Mouse (Mus musculus): ENCODE measurements at regions not wholly inside any gene's neighbourhood (a gene's known extent, or its start where the extent isn't known, plus 50 kb on each side); places are given as distances from the start of the nearest gene placed in this dataset.
A peak's percentile ranks its signal among the peaks of the same experiment; 100 is the strongest.

DNA sequence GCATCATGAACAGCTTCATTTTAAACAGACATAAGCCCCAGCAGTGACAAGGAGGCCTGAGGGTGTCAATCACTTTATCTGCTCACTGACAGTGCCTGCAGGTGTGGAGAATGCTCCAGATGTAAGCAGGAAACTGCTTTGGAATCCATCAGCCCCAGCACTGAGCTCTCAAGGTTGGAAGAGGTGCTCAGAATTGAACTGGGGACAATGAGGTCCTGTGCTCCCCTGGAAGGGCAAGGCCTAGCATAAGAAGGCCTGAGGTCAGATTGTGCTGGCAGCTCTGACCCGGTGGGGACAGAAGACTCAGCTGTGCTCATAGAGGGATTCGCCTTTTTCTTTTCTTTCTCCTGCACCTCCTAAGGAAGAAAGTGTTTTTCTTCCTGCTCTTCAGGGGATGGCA is 82.2 kb upstream of the Lgalsl start:
- WGBS = 76% methylated on average over 2 of the region's 2 CpGs
- H3K36me3 ChIP-seq = no peaks in the 10 kb centered on the region
- H3K4me1 ChIP-seq (replicated peaks) = peaks cover 21% of the 10 kb centered on the region
- H3K27me3 ChIP-seq (ENCODE audit: insufficient read depth, poor library complexity, severe bottlenecking) = no peaks in the 10 kb centered on the region
- DNase-seq (ENCODE audit: low spot score) = no peak
- H3K4me3 ChIP-seq = no peak overlapping the region
- H3K9me3 ChIP-seq = no peaks in the 10 kb centered on the region
- H3K27ac ChIP-seq = peak overlapping the region; percentile 40; the same call in 1 of the 2 replicates

DNA sequence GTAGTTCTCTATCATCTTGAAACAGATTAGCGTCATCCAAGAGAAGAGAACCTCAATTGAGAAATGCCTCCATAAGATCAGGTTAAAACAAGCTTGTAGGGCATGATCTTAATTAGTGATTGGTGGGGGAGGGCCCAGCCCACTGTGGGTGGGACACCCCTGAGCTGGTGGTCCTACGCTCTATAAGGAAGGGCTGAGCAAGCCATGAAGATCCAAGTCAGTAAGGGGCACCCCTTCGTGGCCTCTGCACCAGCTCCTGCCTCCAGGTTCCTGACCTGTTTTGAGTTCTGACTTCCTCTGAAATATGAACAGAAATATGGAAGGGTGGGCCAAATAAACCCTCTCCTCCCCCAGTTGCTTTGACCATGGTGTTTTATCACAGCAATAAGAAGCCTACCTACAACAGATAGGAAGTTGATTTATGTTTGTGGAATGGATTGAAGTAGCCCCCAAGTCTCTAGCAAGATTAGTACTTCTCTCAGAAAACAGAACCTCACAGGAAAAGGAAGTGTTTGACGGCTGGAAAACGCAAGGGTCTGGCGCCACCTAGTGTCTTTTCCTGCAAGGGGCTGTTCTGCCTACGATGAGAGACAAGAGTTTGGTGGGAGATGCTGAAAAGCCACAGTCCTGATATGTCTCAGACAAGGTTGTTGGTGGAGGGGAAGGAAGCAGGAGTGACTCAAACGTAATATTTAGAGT is 82.9 kb upstream of the Lgalsl start:
- H3K36me3 ChIP-seq = no peaks in the 10 kb centered on the region
- 26% methylated on average over 8 of the region's 8 CpGs for WGBS
- peaks cover 21% of the 10 kb centered on the region for H3K4me1 ChIP-seq (replicated peaks)
- DNase-seq (ENCODE audit: low spot score) = peak; percentile 85
- peak overlapping the region; percentile 76 for H3K27ac ChIP-seq
- H3K9me3 ChIP-seq = no peaks in the 10 kb centered on the region
- H3K27me3 ChIP-seq (ENCODE audit: insufficient read depth, poor library complexity, severe bottlenecking) = no peaks in the 10 kb centered on the region
- no peak overlapping the region for H3K4me3 ChIP-seq

- Histone ChIP-seq H3K27me3 (ENCODE audit: insufficient read depth, poor library complexity, severe bottlenecking) (no peaks in the 10 kb centered on the region), H3K4me1 (replicated peaks) (peaks cover 21% of the 10 kb centered on the region), H3K4me3 (no peak overlapping the region), H3K27ac (peak overlapping the region; percentile 69), H3K9me3 (no peaks in the 10 kb centered on the region), H3K36me3 (no peaks in the 10 kb centered on the region)
- DNase-seq (ENCODE audit: low spot score) = no peak
- 81% methylated on average over 12 of the region's 12 CpGs for WGBS
Observed at GRCm38 (mm10) chr11:20914297-20914997, 83.6 kb upstream of the Lgalsl start.

DNA sequence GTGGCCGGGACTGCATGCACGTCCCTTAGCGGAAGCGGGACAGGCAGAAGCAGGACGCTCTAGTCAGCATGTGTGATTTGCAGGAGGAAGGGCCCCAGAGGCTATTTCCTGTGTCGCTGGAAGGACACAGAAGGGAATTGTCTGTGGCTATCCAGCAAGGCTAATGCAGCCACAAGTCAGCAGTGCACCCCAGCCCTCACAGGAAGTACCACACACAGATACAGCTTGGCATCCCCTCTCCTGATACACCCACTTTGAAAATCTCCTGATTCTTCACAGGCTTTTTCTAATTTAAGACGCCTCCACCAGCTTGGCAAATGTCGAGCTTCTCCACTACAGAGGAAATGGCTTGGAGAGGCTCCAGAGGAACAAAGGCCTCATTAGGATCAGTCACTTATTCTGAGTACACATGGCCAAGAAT is 84.3 kb upstream of the Lgalsl start:
- Histone ChIP-seq H3K4me3 (no peak overlapping the region), H3K27ac (peak overlapping the region; percentile 69), H3K27me3 (ENCODE audit: insufficient read depth, poor library complexity, severe bottlenecking) (no peaks in the 10 kb centered on the region), H3K4me1 (replicated peaks) (peaks cover 21% of the 10 kb centered on the region), H3K9me3 (no peaks in the 10 kb centered on the region), H3K36me3 (no peaks in the 10 kb centered on the region)
- peak; percentile 36 for DNase-seq (ENCODE audit: low spot score)
- WGBS = 46% methylated on average over 8 of the region's 8 CpGs

DNA sequence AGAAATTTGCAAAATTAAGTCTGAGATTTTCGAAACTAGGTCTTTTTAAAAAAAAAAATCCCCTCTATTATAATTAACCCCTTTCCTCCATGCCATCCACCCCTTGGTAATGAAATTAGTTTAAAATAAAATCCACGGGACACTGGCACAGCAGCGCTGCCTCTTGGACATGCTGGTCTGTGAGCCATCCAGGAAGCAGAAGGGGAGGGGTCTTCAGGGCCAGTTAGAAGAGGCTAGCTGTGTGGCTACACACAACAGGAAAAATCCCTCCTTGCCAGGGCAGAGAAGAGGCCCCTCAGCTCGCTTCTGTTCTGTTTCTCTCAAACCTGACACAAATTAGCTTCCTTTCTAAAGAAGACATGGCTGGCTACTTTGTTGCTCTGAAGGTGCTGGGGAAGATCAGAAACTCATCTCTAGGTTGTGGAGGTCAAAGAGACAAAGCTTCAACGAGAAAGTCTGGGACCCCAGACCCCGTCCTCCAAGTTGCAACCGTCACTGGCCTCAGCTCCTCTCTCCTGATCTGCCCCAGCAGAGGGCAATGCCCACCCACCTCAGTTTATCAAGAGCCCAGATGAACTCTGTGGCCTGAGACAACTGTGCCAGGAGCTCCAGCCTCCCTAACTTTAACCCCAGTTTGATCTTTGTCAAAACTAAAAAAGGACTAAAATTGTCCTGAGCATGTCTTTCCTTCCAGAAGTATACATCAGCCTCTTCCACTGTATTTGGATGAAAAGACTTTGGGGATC is 85.0 kb upstream of the Lgalsl start:
- Histone ChIP-seq H3K4me1 (replicated peaks) (peaks cover 21% of the 10 kb centered on the region), H3K4me3 (no peak overlapping the region), H3K36me3 (no peaks in the 10 kb centered on the region), H3K9me3 (no peaks in the 10 kb centered on the region), H3K27ac (peak overlapping the region; percentile 69), H3K27me3 (ENCODE audit: insufficient read depth, poor library complexity, severe bottlenecking) (no peaks in the 10 kb centered on the region)
- DNase-seq (ENCODE audit: low spot score) = peak; percentile 29
- WGBS = 49% methylated on average over 7 of the region's 7 CpGs

DNA sequence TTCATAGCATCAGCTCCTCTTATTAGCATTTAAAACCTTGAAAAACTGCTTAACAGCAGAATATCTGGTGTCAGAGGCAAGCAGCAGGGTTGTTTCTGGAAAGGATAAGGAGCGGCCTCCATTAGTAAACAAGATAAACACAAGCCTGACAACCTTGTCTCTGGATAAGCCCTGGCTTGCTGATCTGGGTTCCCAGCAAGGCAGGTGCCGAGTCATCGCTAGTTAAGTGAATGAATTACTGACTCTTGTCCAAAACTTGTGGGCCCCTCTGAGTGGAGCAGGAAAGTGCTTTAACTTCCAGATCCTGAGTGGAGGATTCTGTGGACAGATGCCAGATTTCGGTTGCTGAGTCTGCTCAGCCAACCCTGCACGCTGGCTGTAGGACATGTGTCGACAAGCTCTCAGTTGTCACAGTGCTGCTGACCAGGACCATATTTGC is 85.6 kb upstream of the Lgalsl start:
- peak overlapping the region; percentile 69; the same call in 1 of the 2 replicates for H3K27ac ChIP-seq
- 82% methylated on average over 6 of the region's 6 CpGs for WGBS
- no peak for DNase-seq (ENCODE audit: low spot score)

DNA sequence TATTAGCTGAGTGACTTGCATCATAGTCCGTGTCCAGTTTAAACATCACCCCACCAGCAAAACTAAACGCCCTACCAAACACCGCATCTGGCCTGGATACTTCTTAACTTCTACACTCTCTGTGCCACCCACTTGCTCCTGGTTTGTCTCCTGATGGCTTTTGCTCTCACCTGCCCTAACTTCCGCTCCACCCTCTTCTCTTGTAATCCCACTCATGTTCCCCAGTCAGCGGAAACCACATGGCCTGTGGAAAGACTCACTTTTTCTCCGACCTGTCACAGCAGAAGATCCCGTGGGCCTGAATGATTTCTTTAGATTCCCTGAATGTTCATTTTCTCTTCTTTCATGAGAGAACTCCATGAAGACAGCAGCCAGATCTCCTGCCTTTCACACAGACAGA is 86.1 kb upstream of the Lgalsl start:
- no peak for DNase-seq (ENCODE audit: low spot score)
- Histone ChIP-seq H3K9me3 (no peaks in the 10 kb centered on the region), H3K4me3 (no peak overlapping the region), H3K4me1 (replicated peaks) (peaks cover 29% of the 10 kb centered on the region), H3K36me3 (no peaks in the 10 kb centered on the region), H3K27me3 (ENCODE audit: insufficient read depth, poor library complexity, severe bottlenecking) (no peaks in the 10 kb centered on the region), H3K27ac (peak overlapping the region; percentile 50; the same call in 1 of the 2 replicates)
- 91% methylated on average over 7 of the region's 7 CpGs for WGBS

More for the DNA sequence above, 85.6 kb upstream of the Lgalsl start:
- Histone ChIP-seq H3K4me1 (replicated peaks) (peaks cover 24% of the 10 kb centered on the region), H3K27me3 (ENCODE audit: insufficient read depth, poor library complexity, severe bottlenecking) (no peaks in the 10 kb centered on the region), H3K36me3 (no peaks in the 10 kb centered on the region), H3K4me3 (no peak overlapping the region), H3K9me3 (no peaks in the 10 kb centered on the region)

DNA sequence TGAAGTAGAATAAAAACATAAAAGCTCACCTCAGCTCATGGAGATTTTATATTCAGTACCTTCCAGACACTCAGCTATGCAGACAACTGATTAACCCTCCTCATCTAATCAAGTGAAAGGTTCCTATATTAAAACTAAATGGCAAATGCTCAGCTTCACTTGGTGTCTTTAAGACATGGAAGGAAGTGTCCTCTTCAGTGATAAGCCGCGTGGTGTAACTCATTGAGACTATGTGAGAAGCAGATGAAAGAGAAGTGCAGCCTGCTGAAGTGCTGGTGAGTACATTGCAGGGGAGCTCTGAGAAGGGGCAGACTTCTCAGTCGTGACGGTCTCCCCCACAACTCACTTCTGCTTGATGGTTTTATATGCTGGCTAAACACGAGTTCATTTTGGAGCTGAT is 86.6 kb upstream of the Lgalsl start:
- Histone ChIP-seq H3K9me3 (no peaks in the 10 kb centered on the region), H3K36me3 (no peaks in the 10 kb centered on the region), H3K27me3 (ENCODE audit: insufficient read depth, poor library complexity, severe bottlenecking) (no peaks in the 10 kb centered on the region), H3K4me1 (replicated peaks) (peaks cover 34% of the 10 kb centered on the region), H3K4me3 (no peak overlapping the region), H3K27ac (no peak overlapping the region)
- no peak for DNase-seq (ENCODE audit: low spot score)
- WGBS = 78% methylated on average over 5 of the region's 5 CpGs

GRCm38 (mm10) chr11:20923115-20923514 is 92.3 kb upstream of the Lgalsl start:
- peaks cover 33% of the 10 kb centered on the region for H3K4me1 ChIP-seq (replicated peaks)
- no peaks in the 10 kb centered on the region for H3K9me3 ChIP-seq
- DNase-seq (ENCODE audit: low spot score) = peak; percentile 55
- no peaks in the 10 kb centered on the region for H3K27me3 ChIP-seq (ENCODE audit: insufficient read depth, poor library complexity, severe bottlenecking)
- H3K4me3 ChIP-seq = no peak overlapping the region
- H3K27ac ChIP-seq = peak overlapping the region; percentile 43
- no peaks in the 10 kb centered on the region for H3K36me3 ChIP-seq
- WGBS = 29% methylated on average over 6 of the region's 6 CpGs

GRCm38 (mm10) chr11:20929426-20929825 is 98.6 kb upstream of the Lgalsl start:
- WGBS = 85% methylated on average over 1 of the region's 1 CpGs
- H3K36me3 ChIP-seq = no peaks in the 10 kb centered on the region
- H3K4me1 ChIP-seq (replicated peaks) = peaks cover 12% of the 10 kb centered on the region

DNA sequence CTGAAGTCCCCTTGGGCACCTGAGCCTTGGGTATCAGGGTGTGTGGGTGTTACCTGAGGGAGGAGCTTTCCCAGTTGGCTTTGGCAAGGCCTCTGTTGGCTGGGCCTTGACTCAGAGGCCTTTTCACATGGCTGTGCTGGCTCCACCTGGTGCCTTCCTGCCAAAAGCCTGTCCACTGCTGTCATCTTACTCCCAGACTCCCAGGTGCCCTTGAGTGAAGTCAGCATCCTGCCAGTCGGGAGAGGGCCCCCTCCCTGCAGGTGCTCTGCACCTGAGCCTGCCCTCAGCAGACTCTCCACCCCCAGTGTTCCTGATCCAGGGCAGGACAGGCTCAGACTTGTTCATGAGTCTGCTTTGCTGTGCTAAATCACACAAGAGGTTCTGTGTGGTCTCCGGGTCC is 99.2 kb upstream of the Lgalsl start:
- 58% methylated on average over 2 of the region's 2 CpGs for WGBS
- no peak for DNase-seq (ENCODE audit: low spot score)
- Histone ChIP-seq H3K27me3 (ENCODE audit: insufficient read depth, poor library complexity, severe bottlenecking) (no peaks in the 10 kb centered on the region), H3K4me1 (replicated peaks) (peaks cover 18% of the 10 kb centered on the region), H3K9me3 (no peaks in the 10 kb centered on the region), H3K36me3 (no peaks in the 10 kb centered on the region), H3K4me3 (no peak overlapping the region), H3K27ac (no peak overlapping the region)

More at GRCm38 (mm10) chr11:20929426-20929825, 98.6 kb upstream of the Lgalsl start:
- Histone ChIP-seq H3K9me3 (no peaks in the 10 kb centered on the region), H3K27me3 (ENCODE audit: insufficient read depth, poor library complexity, severe bottlenecking) (no peaks in the 10 kb centered on the region), H3K4me3 (no peak overlapping the region), H3K27ac (no peak overlapping the region)
- DNase-seq (ENCODE audit: low spot score) = no peak

GRCm38 (mm10) chr11:20930573-20930972 is 99.7 kb upstream of the Lgalsl start:
- Histone ChIP-seq H3K27ac (no peak overlapping the region), H3K4me3 (no peak overlapping the region), H3K36me3 (no peaks in the 10 kb centered on the region), H3K27me3 (ENCODE audit: insufficient read depth, poor library complexity, severe bottlenecking) (no peaks in the 10 kb centered on the region), H3K9me3 (no peaks in the 10 kb centered on the region), H3K4me1 (replicated peaks) (peaks cover 23% of the 10 kb centered on the region)
- 93% methylated on average over 5 of the region's 5 CpGs for WGBS
- DNase-seq (ENCODE audit: low spot score) = no peak
